Mouse (Mus musculus): ENCODE results near the gene Rhod.

DNA sequence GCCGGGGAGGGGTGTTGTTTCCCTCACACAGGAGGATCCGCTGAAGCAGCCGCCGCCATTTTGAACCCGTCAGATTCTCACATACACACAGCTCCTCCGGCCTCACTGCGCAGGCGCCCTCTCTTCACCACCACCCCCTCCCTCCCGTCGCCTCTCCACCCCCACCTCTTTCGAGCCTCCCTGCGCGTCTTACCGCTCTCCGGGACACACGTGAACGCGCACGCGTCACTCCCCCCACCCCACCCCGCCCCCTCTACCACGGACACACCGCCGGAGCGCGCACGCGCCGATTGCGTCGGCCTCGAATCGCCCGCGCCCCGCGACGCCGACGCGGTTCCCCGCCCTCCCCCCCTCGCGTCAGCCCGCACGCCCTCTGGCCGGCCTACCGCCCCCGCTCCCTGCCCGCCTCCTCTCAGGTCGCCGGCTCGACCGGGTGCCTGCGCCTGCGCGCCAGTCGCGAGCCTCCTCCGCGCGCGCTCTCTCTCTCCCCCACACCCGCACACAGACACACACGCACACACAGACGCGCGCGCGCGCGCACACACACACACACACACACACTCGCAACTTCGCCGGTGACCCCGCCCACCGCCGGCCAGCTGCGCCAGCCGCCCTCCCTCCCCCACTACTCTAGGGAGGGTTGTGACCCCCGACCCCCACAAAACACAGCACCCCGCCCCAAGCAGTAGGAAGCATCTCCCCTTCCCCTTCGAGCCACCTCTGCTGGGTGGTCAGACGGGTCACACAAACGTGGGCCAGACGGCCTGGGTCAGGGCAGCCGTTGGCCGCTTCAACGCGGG, 42.0 kb downstream of the Rhod start:
- peak in 1 of 2 experiments; percentile 42; a peak in 2 of 4 replicates for TF ChIP-seq POLR2A (IDR thresholded peaks at IDR 0.05; ENCODE audit: control insufficient read depth in 1 of 2, insufficient read depth in 1 of 2, low read depth in 1 of 2, low read length in 2 of 2, poor library complexity in 1 of 2)
- peak; percentile 63 for TF ChIP-seq HCFC1 (IDR thresholded peaks at IDR 0.05; ENCODE audit: low read depth, low read length)
- TF ChIP-seq CTCF (IDR thresholded peaks at IDR 0.05 in 2 of 3, conservative IDR thresholded peaks at IDR 0.05 in 1 of 3; ENCODE audit: control insufficient read depth in 1 of 3, insufficient read depth in 1 of 3, low read depth in 2 of 3, low read length in 3 of 3, poor library complexity in 1 of 3, severe bottlenecking in 1 of 3), result no peak
- TF ChIP-seq SMC3 (IDR thresholded peaks at IDR 0.05; ENCODE audit: low read depth, low read length), result no peak
- no peak for TF ChIP-seq MYB (IDR thresholded peaks at IDR 0.05; ENCODE audit: low read depth, low read length)
- no peak for TF ChIP-seq CHD2 (IDR thresholded peaks at IDR 0.05; ENCODE audit: low read length)

Measured in MEL (cell line).